Mouse (Mus musculus): ENCODE results near the gene Gm42674. TPM values are rescaled to one million over a fixed set of nuclear protein-coding genes. Genes with fewer than 3 reads are reported as not detected.

Gm42674 gene
- polyA plus RNA-seq, 1 experiment from 2014 or later = not detected

DNA sequence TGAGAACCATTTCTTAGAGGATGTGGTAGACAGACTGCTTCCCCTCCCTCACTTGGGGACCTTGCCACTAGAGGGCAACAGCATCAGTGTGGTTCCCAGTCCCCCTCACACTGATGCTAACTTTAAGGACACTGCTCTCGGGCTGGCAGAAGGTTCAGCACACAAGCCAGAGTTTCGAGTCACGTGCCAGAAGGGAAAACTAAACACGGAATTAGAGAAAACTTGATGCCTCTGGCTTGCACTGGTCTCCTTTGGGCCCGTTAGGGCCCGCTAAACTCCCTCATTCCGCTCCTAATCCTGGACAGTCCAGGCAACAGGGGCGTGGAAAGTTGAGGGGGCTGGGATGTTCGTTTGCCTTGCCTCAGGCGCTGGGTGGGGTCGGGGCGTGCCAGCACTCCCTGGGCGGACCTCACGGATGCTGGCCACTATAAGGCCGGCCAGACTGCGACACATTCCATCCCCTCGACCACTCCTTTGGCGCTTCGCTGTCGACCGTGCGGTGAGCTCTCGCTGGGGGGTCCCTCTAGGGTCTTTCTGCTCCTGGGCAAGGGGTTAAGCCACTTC, 11.1 kb downstream of the Gm42674 start, which contains the start of gene S100a6:
S100a6 (plus strand) TSS at position 155 of the 564 bp plus-strand sequence.
- Histone ChIP-seq H3K9me3 (replicated peaks) (no peaks in the 10 kb centered on the region), H3K27me3 (peaks cover 7% of the 10 kb centered on the region; the same call in 1 of the 2 replicates), H3K27ac (no peak within 1 kb of the TSS), H3K4me2 (peak within 1 kb of the TSS; percentile 62), H3K4me3 (peak within 1 kb of the TSS; percentile 30), H3K4me1 (peaks cover 6% of the 10 kb centered on the region; the same call in 1 of the 2 replicates), H3K9ac (peak within 1 kb of the TSS; percentile 31; the same call in 1 of the 2 replicates), H3K36me3 (ENCODE audit: poor library complexity, severe bottlenecking) (no peaks in the 10 kb centered on the region)
- under 1% methylated on average over 23 of the region's 23 CpGs for WGBS
- peak; percentile 79 for ATAC-seq

DNA sequence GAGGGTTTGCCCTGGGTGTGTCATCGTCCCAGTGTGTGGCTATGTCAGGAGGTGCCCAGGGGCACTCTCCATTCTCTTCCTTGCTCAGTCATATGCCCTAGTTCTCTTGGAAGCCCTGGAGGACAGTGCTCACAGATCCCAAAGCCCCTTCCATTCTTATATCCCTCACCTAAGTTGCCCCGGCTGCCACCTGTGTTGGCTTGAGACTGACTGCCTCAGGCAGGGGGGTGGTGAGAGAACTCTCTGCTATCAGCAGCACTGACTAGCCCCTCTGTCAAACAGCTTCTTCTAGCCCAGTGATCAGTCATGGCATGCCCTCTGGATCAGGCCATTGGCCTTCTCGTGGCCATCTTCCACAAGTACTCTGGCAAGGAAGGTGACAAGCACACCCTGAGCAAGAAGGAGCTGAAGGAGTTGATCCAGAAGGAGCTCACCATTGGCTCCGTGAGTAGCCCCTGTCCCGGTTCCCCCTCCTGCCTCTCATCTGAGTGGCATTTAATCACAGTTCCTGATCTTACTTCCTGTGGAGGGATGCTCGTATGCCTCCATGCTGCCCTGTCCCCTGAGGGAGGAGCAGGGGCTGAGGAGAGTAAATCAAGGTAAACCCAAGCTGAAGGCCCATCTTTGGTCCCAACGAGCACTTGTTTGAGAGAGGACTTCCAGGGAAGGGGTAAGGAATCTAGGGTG, 11.9 kb downstream of the Gm42674 start:
- Histone ChIP-seq H3K36me3 (ENCODE audit: poor library complexity, severe bottlenecking) (no peaks in the 10 kb centered on the region), H3K4me3 (peak overlapping the region; percentile 30; the same call in 1 of the 2 replicates), H3K9ac (no peak overlapping the region), H3K4me1 (peaks cover 6% of the 10 kb centered on the region; the same call in 1 of the 2 replicates), H3K4me2 (peak overlapping the region; percentile 62), H3K9me3 (replicated peaks) (no peaks in the 10 kb centered on the region), H3K27ac (no peak overlapping the region), H3K27me3 (0 out of 2 replicates have a peak, but pooled peaks cover 7% of the 10 kb centered on the region)
- 73% methylated on average over 7 of the region's 7 CpGs for WGBS
- ATAC-seq = no peak

DNA sequence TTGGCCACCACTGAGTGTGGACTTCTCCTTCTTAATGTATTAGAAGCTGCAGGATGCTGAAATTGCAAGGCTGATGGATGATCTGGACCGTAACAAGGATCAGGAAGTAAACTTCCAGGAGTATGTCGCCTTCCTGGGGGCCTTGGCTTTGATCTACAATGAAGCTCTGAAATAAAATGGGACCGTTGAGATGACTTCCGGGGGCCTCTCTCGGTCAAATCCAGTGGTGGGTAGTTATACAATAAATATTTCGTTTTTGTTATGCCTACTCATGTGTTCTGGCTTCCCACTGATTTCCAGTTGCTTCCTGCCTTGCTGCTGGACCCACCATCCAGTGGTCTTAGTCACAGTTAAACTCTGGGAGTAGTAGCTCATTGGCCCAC, 12.4 kb downstream of the Gm42674 start:
- H3K27me3 ChIP-seq = 0 out of 2 replicates have a peak, but pooled peaks cover 7% of the 10 kb centered on the region
- no peaks in the 10 kb centered on the region for H3K9me3 ChIP-seq (replicated peaks)
- peaks cover 6% of the 10 kb centered on the region; the same call in 1 of the 2 replicates for H3K4me1 ChIP-seq
- no peak overlapping the region for H3K4me3 ChIP-seq
- WGBS = 86% methylated on average over 6 of the region's 6 CpGs
- H3K9ac ChIP-seq = no peak overlapping the region
- no peaks in the 10 kb centered on the region for H3K36me3 ChIP-seq (ENCODE audit: poor library complexity, severe bottlenecking)
- no peak overlapping the region for H3K27ac ChIP-seq
- no peak overlapping the region for H3K4me2 ChIP-seq
- no peak for ATAC-seq

DNA sequence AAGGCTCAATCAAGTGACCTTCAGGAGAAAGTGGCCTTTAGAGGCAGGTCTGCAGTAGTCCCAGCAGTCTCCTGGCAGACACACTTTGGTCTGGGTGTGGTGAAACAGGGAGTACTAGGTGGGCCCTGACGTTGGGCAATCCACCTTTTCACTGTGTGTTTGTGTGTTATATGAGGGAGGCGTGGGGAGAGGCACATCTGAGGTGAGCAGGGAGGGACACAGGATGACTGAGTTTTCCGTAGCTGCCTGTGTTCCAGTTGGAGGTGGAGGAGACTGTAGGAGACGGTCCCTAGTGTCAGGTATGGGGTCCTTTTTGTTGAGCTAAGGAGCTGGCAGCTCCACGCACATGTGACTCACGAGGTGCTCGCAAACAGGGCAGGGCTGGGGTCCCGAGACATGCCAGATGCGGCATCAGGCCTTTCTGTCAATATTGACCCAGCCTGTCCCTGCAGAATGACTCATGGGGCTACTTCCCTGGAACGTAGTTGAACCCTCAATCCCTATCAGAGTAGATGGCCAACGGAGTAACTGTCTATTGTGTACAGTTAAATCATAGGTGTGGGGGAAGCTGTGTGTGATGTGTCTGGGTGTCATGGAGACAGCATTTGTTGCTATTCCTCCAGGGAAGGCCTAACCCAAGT, 13.0 kb downstream of the Gm42674 start:
- no peak overlapping the region for H3K4me2 ChIP-seq
- no peaks in the 10 kb centered on the region for H3K36me3 ChIP-seq (ENCODE audit: poor library complexity, severe bottlenecking)
- no peak overlapping the region for H3K9ac ChIP-seq
- no peak overlapping the region for H3K27ac ChIP-seq
- ATAC-seq = 0 out of 2 replicates have a peak, but pooled peaks have one; percentile 12
- no peaks in the 10 kb centered on the region for H3K9me3 ChIP-seq (replicated peaks)
- 0 out of 2 replicates have a peak, but pooled peaks cover 7% of the 10 kb centered on the region for H3K27me3 ChIP-seq
- no peak overlapping the region for H3K4me3 ChIP-seq
- 86% methylated on average over 11 of the region's 11 CpGs for WGBS
- peaks cover 6% of the 10 kb centered on the region; the same call in 1 of the 2 replicates for H3K4me1 ChIP-seq

DNA sequence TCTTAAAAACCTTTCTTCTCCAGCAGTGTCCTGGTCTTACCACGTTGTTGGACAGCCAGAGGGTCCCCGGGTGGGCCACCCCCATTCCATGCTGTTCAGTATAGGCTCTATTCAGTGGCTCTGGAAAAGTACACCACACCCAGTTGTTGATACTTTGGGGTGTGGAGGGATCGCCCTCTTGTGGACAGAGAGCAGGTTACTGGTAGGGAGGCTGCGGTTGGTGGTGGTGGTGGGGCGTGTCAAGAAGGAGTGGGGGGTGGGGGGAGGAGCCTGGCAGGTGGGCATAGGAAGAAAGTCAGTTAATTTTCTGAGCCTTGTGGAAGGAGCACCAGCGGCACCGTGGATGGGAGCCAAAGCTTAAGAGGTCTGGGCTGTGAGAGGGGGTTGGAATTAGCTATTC, 13.7 kb downstream of the Gm42674 start:
- H3K36me3 ChIP-seq (ENCODE audit: poor library complexity, severe bottlenecking) = no peaks in the 10 kb centered on the region
- H3K9me3 ChIP-seq (replicated peaks) = no peaks in the 10 kb centered on the region
- no peak overlapping the region for H3K4me2 ChIP-seq
- no peak overlapping the region for H3K4me3 ChIP-seq
- H3K27me3 ChIP-seq = 0 out of 2 replicates have a peak, but pooled peaks cover 7% of the 10 kb centered on the region
- peaks cover 6% of the 10 kb centered on the region; the same call in 1 of the 2 replicates for H3K4me1 ChIP-seq
- no peak overlapping the region for H3K9ac ChIP-seq
- no peak overlapping the region for H3K27ac ChIP-seq
- peak; percentile 72 for ATAC-seq
- WGBS = 7% methylated on average over 7 of the region's 7 CpGs

DNA sequence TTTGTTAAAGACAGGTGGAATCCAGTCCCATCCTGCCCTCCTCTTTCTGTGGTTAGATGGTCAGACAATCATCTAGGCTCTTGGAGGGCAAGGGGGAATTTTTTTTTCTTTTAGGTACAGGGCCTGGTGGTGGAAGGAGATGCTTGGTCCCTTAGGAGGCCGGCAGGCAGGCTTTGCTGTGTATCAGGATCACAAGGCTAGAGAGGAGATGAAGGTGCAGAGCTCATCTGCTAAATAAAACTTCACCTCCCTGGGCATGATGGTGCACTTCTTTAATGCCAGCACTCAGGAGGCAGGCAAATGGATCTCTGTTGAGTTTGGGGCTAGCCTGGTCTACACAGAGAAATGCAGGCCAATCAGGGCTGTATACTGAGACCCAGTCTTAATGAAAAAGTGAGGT, 14.2 kb downstream of the Gm42674 start:
- Histone ChIP-seq H3K9ac (no peak overlapping the region), H3K4me3 (no peak overlapping the region), H3K9me3 (replicated peaks) (no peaks in the 10 kb centered on the region), H3K4me1 (peaks cover 6% of the 10 kb centered on the region; the same call in 1 of the 2 replicates), H3K27me3 (0 out of 2 replicates have a peak, but pooled peaks cover 7% of the 10 kb centered on the region), H3K4me2 (no peak overlapping the region), H3K27ac (no peak overlapping the region), H3K36me3 (ENCODE audit: poor library complexity, severe bottlenecking) (no peaks in the 10 kb centered on the region)
- no peak for ATAC-seq
- 74% methylated on average over 1 of the region's 1 CpGs for WGBS

DNA sequence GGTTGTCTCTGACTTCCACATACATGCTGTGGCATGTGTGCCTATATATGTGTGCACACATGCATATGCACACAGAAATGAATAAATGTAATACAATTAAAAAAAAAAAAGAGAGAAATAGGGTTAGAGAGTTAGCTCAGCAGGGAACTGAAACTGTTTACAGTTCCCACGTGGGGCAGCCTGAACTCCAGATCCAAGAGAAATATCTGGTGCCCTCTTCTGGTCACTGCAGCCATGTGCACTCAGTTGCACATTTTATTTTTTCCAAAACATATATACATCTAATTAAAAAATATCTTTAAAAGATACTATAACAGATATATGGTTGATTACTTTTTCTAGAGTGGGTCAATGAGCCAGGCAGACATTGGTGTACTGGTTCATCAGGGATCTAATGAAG, 15.9 kb downstream of the Gm42674 start:
- WGBS = 14% methylated on average over 1 of the region's 1 CpGs
- peaks cover 6% of the 10 kb centered on the region; the same call in 1 of the 2 replicates for H3K4me1 ChIP-seq
- H3K4me2 ChIP-seq = no peak overlapping the region
- 0 out of 2 replicates have a peak, but pooled peaks cover 7% of the 10 kb centered on the region for H3K27me3 ChIP-seq
- H3K36me3 ChIP-seq (ENCODE audit: poor library complexity, severe bottlenecking) = no peaks in the 10 kb centered on the region
- no peak for ATAC-seq
- no peak overlapping the region for H3K27ac ChIP-seq
- H3K9ac ChIP-seq = no peak overlapping the region
- no peak overlapping the region for H3K4me3 ChIP-seq
- H3K9me3 ChIP-seq (replicated peaks) = no peaks in the 10 kb centered on the region

DNA sequence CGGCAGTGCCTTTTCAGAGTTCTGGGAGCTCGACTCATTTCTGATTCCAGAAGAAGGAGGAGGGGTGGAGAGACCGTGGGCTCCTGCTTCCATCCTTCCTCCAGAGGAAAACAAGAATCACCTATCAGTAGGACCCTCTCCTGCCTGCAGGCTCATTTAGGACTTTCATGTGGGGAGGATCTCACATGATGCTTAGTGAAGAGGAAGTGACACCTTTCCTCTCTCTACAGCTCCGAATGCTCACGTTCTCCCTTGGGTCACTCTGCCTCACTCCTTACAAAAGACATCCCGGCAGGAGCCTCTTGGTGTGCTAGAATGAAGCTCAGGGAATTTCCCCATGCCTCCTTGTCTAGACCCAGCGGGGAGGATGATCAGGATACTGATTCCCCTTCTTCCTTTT, 19.8 kb downstream of the Gm42674 start:
- Histone ChIP-seq H3K9ac (no peak overlapping the region), H3K9me3 (replicated peaks) (no peaks in the 10 kb centered on the region), H3K27ac (no peak overlapping the region), H3K36me3 (ENCODE audit: poor library complexity, severe bottlenecking) (no peaks in the 10 kb centered on the region), H3K4me2 (no peak overlapping the region), H3K4me3 (no peak overlapping the region), H3K4me1 (peaks cover 26% of the 10 kb centered on the region), H3K27me3 (no peaks in the 10 kb centered on the region)
- ATAC-seq = no peak
- WGBS = 64% methylated on average over 7 of the region's 7 CpGs

DNA sequence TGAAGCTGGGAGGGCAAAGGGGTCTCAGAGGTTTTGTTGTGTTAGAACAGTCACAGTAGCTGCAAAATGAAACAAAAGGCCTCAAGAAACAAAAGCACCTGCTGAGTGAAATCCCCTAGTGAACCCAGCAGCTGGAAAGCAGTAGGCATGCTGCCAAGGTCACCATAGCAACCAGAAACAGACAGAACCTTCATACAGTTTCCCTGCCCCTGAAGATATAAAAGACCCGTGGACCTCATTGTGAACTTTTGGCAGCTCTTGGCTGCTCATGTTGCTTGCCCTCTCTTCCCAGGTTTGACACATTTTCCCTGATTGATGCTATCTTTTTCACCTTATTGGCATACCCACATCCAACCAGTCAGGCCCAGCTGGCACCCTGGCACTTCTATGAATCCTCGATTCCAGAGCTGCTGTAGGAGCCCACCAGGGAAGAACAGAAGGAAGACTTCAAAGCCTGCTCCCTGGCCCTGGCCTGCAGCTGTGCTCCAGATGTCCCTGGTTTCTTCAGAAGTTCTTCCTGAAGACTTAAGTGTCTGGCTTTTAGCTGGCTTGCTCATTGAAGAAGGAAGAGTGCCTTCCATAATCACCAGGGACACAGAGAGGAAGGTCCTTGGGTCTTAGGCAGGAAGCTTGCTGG, 21.8 kb downstream of the Gm42674 start:
- Histone ChIP-seq H3K9me3 (replicated peaks) (no peaks in the 10 kb centered on the region), H3K4me2 (0 out of 2 replicates have a peak overlapping the region, but pooled peaks have one; percentile 7), H3K36me3 (ENCODE audit: poor library complexity, severe bottlenecking) (no peaks in the 10 kb centered on the region), H3K27ac (peak overlapping the region; percentile 54), H3K9ac (no peak overlapping the region), H3K4me3 (no peak overlapping the region), H3K4me1 (peaks cover 26% of the 10 kb centered on the region), H3K27me3 (no peaks in the 10 kb centered on the region)
- ATAC-seq = peak; percentile 71; the same call in 1 of the 2 replicates
- 5% methylated on average over 2 of the region's 2 CpGs for WGBS

DNA sequence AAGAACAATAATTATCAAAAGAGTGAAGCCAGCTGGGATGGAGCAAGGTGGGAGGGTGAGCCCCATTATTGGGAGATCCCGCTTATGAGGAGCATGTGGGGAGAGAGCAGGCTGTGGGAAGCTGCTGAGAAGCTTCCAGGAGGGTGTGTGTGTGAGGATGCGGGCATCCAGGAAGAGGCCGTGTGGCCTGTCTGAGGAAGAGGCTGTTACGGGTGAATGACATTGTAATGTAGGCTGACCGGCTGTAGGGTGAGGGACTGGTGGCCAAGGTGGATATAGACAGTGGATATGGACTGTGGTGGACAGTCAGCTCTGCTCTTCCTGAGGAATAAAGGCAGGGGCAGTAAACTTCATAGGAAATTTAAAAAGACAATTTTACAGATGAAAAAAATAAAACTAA, 23.8 kb downstream of the Gm42674 start:
- Histone ChIP-seq H3K4me1 (peaks cover 26% of the 10 kb centered on the region), H3K36me3 (ENCODE audit: poor library complexity, severe bottlenecking) (no peaks in the 10 kb centered on the region), H3K4me2 (no peak overlapping the region), H3K4me3 (no peak overlapping the region), H3K9me3 (replicated peaks) (no peaks in the 10 kb centered on the region), H3K27me3 (no peaks in the 10 kb centered on the region), H3K9ac (no peak overlapping the region), H3K27ac (no peak overlapping the region)
- ATAC-seq = 0 out of 2 replicates have a peak, but pooled peaks have one; percentile 23
- WGBS = 73% methylated on average over 5 of the region's 5 CpGs

DNA sequence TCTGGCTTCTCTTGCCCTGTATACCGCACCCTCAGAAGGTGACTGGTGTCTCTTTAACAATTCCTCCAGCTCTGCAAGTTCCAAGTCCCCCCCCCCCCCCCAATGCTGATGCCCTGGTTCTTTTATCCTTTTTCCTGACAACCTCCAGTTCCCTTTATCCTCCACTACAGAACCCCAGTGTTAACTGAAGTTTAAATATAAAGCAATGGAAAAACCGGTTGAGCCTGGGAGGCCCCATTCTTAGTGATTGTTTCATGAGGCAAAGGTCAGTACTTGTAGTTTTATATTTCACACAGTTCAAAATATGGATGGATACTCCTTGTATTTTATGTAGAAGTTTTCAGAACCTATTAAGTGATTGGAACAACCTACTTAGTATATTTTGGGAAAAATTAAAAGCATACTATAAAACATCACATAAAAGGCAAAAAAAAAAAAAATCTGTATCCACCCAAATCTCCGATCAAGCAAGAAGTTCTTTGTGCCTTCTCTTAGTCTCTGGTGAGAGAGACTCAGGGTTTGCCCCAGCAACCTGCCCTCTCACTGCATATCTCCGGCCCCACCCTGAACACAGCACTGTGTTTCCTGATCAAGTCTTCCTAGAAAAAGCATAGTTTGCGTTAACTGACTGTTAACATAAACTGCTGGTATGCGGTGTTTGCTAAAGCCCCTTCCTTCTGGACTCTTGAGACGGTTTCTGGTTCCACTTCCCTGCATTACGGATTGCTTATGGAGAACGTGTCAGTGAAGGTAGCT, 24.7 kb downstream of the Gm42674 start:
- Histone ChIP-seq H3K27me3 (no peaks in the 10 kb centered on the region), H3K27ac (no peak overlapping the region), H3K9ac (no peak overlapping the region), H3K4me1 (peaks cover 26% of the 10 kb centered on the region), H3K9me3 (replicated peaks) (no peaks in the 10 kb centered on the region), H3K4me3 (no peak overlapping the region), H3K4me2 (no peak overlapping the region), H3K36me3 (ENCODE audit: poor library complexity, severe bottlenecking) (no peaks in the 10 kb centered on the region)
- no peak for ATAC-seq
- 82% methylated on average over 9 of the region's 9 CpGs for WGBS
